In genomic region chr9:27221183-27221582, GRCm38 (mm10) we compare ENCODE assay signal across 11 mouse cellular contexts.
A peak's percentile ranks its signal among the peaks of the same experiment; 100 is the strongest.
DNase-seq lines count a peak whose midpoint lies in the region; ATAC-seq and TF ChIP-seq lines count a peak whose summit lies in the region.
"Had no signal": no experiment of that assay in that cellular context is flagged by ENCODE, and none has a peak within 500 bp of the region (broad histone marks: within the 10 kb centered on the region; RNA-seq: fewer than 3 reads in every experiment).

No protein-coding gene starts in this region.

- TF ChIP-seq POLR2A in MEL (IDR thresholded peaks at IDR 0.05; ENCODE audit: control insufficient read depth in 1 of 2, insufficient read depth in 1 of 2, low read depth in 1 of 2, low read length in 2 of 2, poor library complexity in 1 of 2) = no peak

- H3K4me2 ChIP-seq in hindbrain, embryonic 13.5 days = no peak overlapping the region
- H3K4me2 ChIP-seq in lung, postnatal 0 days (replicated peaks; ENCODE audit: low read depth, low read length) = no peak overlapping the region
- no peak overlapping the region for H3K4me2 ChIP-seq in stomach, postnatal 0 days (replicated peaks; ENCODE audit: low read depth)
- H3K4me2 ChIP-seq: forebrain, embryonic 15.5 days; neural tube, embryonic 13.5 days had no signal

- no peak for ATAC-seq in hindbrain, embryonic 13.5 days (ENCODE audit: low FRiP score)
- no peak for ATAC-seq in lung, postnatal 0 days
- no peak for ATAC-seq in stomach, postnatal 0 days (ENCODE audit: low FRiP score, low TSS enrichment)
- ATAC-seq: forebrain, embryonic 15.5 days; midbrain, embryonic 16.5 days had no signal

- H3K27me3 ChIP-seq in hindbrain, embryonic 10.5 days (ENCODE audit: insufficient read depth, poor library complexity, severe bottlenecking) = no peaks in the 10 kb centered on the region
- no peaks in the 10 kb centered on the region for H3K27me3 ChIP-seq in hindbrain, embryonic 13.5 days
- H3K27me3 ChIP-seq in lung, postnatal 0 days (replicated peaks; ENCODE audit: insufficient read depth, low read length) = no peaks in the 10 kb centered on the region
- H3K27me3 ChIP-seq in MEL (ENCODE audit: control insufficient read depth in 1 of 2, insufficient read depth in 2 of 2, low read length in 2 of 2) = no peaks in the 10 kb centered on the region
- no peaks in the 10 kb centered on the region for H3K27me3 ChIP-seq in stomach, postnatal 0 days (ENCODE audit: control insufficient read depth, insufficient read depth, low read length)
- H3K27me3 ChIP-seq: forebrain, embryonic 15.5 days; neural tube, embryonic 13.5 days had no signal

- no peak for TF ChIP-seq EP300 in lung, postnatal 0 days (IDR thresholded peaks at IDR 0.05)
- no peak for TF ChIP-seq EP300 in MEL (IDR thresholded peaks at IDR 0.05; ENCODE audit: low read depth in 1 of 2, low read length in 2 of 2)
- TF ChIP-seq EP300 in stomach, postnatal 0 days (optimal IDR thresholded peaks at IDR 0.05) = no peak

- H3K27ac ChIP-seq in hindbrain, embryonic 10.5 days = no peak overlapping the region
- H3K27ac ChIP-seq in hindbrain, embryonic 13.5 days = no peak overlapping the region
- no peak overlapping the region for H3K27ac ChIP-seq in lung, postnatal 0 days (ENCODE audit: low read length)
- H3K27ac ChIP-seq in MEL (ENCODE audit: control insufficient read depth, low read depth, low read length) = no peak overlapping the region
- H3K27ac ChIP-seq in stomach, postnatal 0 days (replicated peaks) = no peak overlapping the region
- H3K27ac ChIP-seq: forebrain, embryonic 15.5 days; neural tube, embryonic 13.5 days had no signal

- H3K4me3 ChIP-seq in hindbrain, embryonic 10.5 days = no peak overlapping the region
- H3K4me3 ChIP-seq in hindbrain, embryonic 13.5 days = no peak overlapping the region
- H3K4me3 ChIP-seq in lung, postnatal 0 days (ENCODE audit: low read depth, low read length) = no peak overlapping the region
- H3K4me3 ChIP-seq in MEL (ENCODE audit: control insufficient read depth in 1 of 2, insufficient read depth in 1 of 2, low read depth in 2 of 2, low read length in 2 of 2) = no peak overlapping the region
- no peak overlapping the region for H3K4me3 ChIP-seq in stomach, postnatal 0 days (ENCODE audit: low read depth, low read length)
- H3K4me3 ChIP-seq: forebrain, embryonic 15.5 days; neural tube, embryonic 13.5 days had no signal

- DNase-seq in hindbrain, embryonic 10.5 days (ENCODE audit: low spot score) = peak; percentile 12
- DNase-seq in lung, postnatal 0 days (ENCODE audit: low spot score) = no peak
- DNase-seq in lung, postnatal 4 days = no peak
- no peak for DNase-seq in MEL (ENCODE audit: low read depth, low spot score)
- no peak for DNase-seq in stomach, postnatal 0 days (ENCODE audit: low spot score)
- no peak for DNase-seq in spleen, adult 18-20 months
- DNase-seq: gastrocnemius, postnatal 25 days had no signal

- H3K4me1 ChIP-seq in hindbrain, embryonic 10.5 days (replicated peaks) = no peaks in the 10 kb centered on the region
- no peaks in the 10 kb centered on the region for H3K4me1 ChIP-seq in hindbrain, embryonic 13.5 days (replicated peaks)
- H3K4me1 ChIP-seq in lung, postnatal 0 days (ENCODE audit: insufficient read depth, low read depth, low read length) = no peaks in the 10 kb centered on the region
- H3K4me1 ChIP-seq in MEL (ENCODE audit: control insufficient read depth in 1 of 2, insufficient read depth in 2 of 2, low read length in 2 of 2) = no peaks in the 10 kb centered on the region
- no peaks in the 10 kb centered on the region for H3K4me1 ChIP-seq in stomach, postnatal 0 days (replicated peaks; ENCODE audit: control insufficient read depth, insufficient read depth)
- H3K4me1 ChIP-seq: forebrain, embryonic 15.5 days; neural tube, embryonic 13.5 days had no signal

- H3K79me2 ChIP-seq in MEL (ENCODE audit: control insufficient read depth, insufficient read depth, low read length, poor library complexity) = no peaks in the 10 kb centered on the region

- H3K9ac ChIP-seq in hindbrain, embryonic 13.5 days = no peak overlapping the region
- no peak overlapping the region for H3K9ac ChIP-seq in lung, postnatal 0 days (replicated peaks; ENCODE audit: low read depth)
- no peak overlapping the region for H3K9ac ChIP-seq in MEL (ENCODE audit: control insufficient read depth, low read depth, low read length, poor library complexity, severe bottlenecking)
- H3K9ac ChIP-seq in stomach, postnatal 0 days (ENCODE audit: low read length) = no peak overlapping the region
- H3K9ac ChIP-seq: forebrain, embryonic 15.5 days; neural tube, embryonic 13.5 days had no signal

- H3K9me3 ChIP-seq in hindbrain, embryonic 10.5 days = no peaks in the 10 kb centered on the region
- no peaks in the 10 kb centered on the region for H3K9me3 ChIP-seq in hindbrain, embryonic 13.5 days
- H3K9me3 ChIP-seq in lung, postnatal 0 days (ENCODE audit: low read length) = no peaks in the 10 kb centered on the region
- no peaks in the 10 kb centered on the region for H3K9me3 ChIP-seq in MEL (replicated peaks; ENCODE audit: insufficient read depth, low read length)
- H3K9me3 ChIP-seq in stomach, postnatal 0 days (ENCODE audit: control insufficient read depth, low read length) = no peaks in the 10 kb centered on the region
- H3K9me3 ChIP-seq: forebrain, embryonic 15.5 days; neural tube, embryonic 13.5 days had no signal

- peak; percentile 36 for TF ChIP-seq CTCF in lung, postnatal 0 days (IDR thresholded peaks at IDR 0.05)
- TF ChIP-seq CTCF in MEL (IDR thresholded peaks at IDR 0.05 in 2 of 3, conservative IDR thresholded peaks at IDR 0.05 in 1 of 3; ENCODE audit: control insufficient read depth in 1 of 3, insufficient read depth in 1 of 3, low read depth in 2 of 3, low read length in 3 of 3, poor library complexity in 1 of 3, severe bottlenecking in 1 of 3) = peak in 2 of 3 experiments; percentile 15 to 22; a peak in 1 of 6 replicates
- peak; percentile 41 for TF ChIP-seq CTCF in stomach, postnatal 0 days (IDR thresholded peaks at IDR 0.05; ENCODE audit: low read depth)

- 82% methylated on average over 7 of the region's 7 CpGs for WGBS in hindbrain, embryonic 10.5 days
- WGBS in hindbrain, embryonic 13.5 days = 81% methylated on average over 7 of the region's 7 CpGs
- 78% methylated on average over 7 of the region's 7 CpGs for WGBS in lung, postnatal 0 days
- 79% methylated on average over 7 of the region's 7 CpGs for WGBS in stomach, postnatal 0 days

- TF ChIP-seq RAD21 in MEL (IDR thresholded peaks at IDR 0.05; ENCODE audit: low read depth, low read length) = no peak

- no peaks in the 10 kb centered on the region for H3K36me3 ChIP-seq in hindbrain, embryonic 10.5 days
- H3K36me3 ChIP-seq in hindbrain, embryonic 13.5 days = no peaks in the 10 kb centered on the region
- H3K36me3 ChIP-seq in lung, postnatal 0 days (ENCODE audit: insufficient read depth, low read length) = no peaks in the 10 kb centered on the region
- H3K36me3 ChIP-seq in MEL (ENCODE audit: control insufficient read depth in 1 of 2, insufficient read depth in 2 of 2, low read length in 2 of 2) = no peaks in the 10 kb centered on the region
- H3K36me3 ChIP-seq in stomach, postnatal 0 days (ENCODE audit: control insufficient read depth, insufficient read depth, low read length) = no peaks in the 10 kb centered on the region
- H3K36me3 ChIP-seq: forebrain, embryonic 15.5 days; neural tube, embryonic 13.5 days had no signal

TF ChIP-seq in MEL, 35 proteins besides CTCF, POLR2A, EP300 and RAD21:
- TF ChIP-seq CHD1 (IDR thresholded peaks at IDR 0.05; ENCODE audit: low read depth, low read length) = no peak
- no peak for TF ChIP-seq E2F4 (IDR thresholded peaks at IDR 0.05; ENCODE audit: borderline replicate concordance, low read depth, low read length)
- TF ChIP-seq MAFK (IDR thresholded peaks at IDR 0.05; ENCODE audit: borderline replicate concordance, low read depth, low read length) = no peak
- no peak for TF ChIP-seq USF2 (IDR thresholded peaks at IDR 0.05; ENCODE audit: borderline replicate concordance in 1 of 2, insufficient read depth in 1 of 2, low read depth in 1 of 2, low read length in 2 of 2)
- TF ChIP-seq CHD2 (IDR thresholded peaks at IDR 0.05; ENCODE audit: low read length) = no peak
- TF ChIP-seq ZNF384 (IDR thresholded peaks at IDR 0.05; ENCODE audit: low read depth, low read length) = no peak
- TF ChIP-seq HCFC1 (IDR thresholded peaks at IDR 0.05; ENCODE audit: low read depth, low read length) = no peak
- no peak for TF ChIP-seq MXI1 (IDR thresholded peaks at IDR 0.05; ENCODE audit: low read depth, low read length)
- TF ChIP-seq NRF1 (IDR thresholded peaks at IDR 0.05; ENCODE audit: insufficient read depth, low read depth, low read length, poor library complexity, severe bottlenecking) = no peak
- TF ChIP-seq USF1 (IDR thresholded peaks at IDR 0.05; ENCODE audit: low read depth, low read length) = no peak
- TF ChIP-seq TAL1 (IDR thresholded peaks at IDR 0.05; ENCODE audit: low read length) = no peak
- TF ChIP-seq MYC (IDR thresholded peaks at IDR 0.05; ENCODE audit: low read depth, low read length) = no peak
- TF ChIP-seq SMC3 (IDR thresholded peaks at IDR 0.05; ENCODE audit: low read depth, low read length) = no peak
- no peak for TF ChIP-seq NELFE (IDR thresholded peaks at IDR 0.05; ENCODE audit: low read depth, low read length)
- TF ChIP-seq MYB (IDR thresholded peaks at IDR 0.05; ENCODE audit: low read depth, low read length) = no peak
- no peak for TF ChIP-seq MEF2A (IDR thresholded peaks at IDR 0.05; ENCODE audit: extremely low read depth, insufficient replicate concordance, low read depth, low read length, poor library complexity, severe bottlenecking)
- TF ChIP-seq ZKSCAN1 (IDR thresholded peaks at IDR 0.05; ENCODE audit: low read depth, low read length) = no peak
- TF ChIP-seq ELF1 (IDR thresholded peaks at IDR 0.05; ENCODE audit: low read depth, low read length) = no peak
- TF ChIP-seq BHLHE40 (IDR thresholded peaks at IDR 0.05; ENCODE audit: borderline replicate concordance, low read depth, low read length) = no peak
